Mouse (Mus musculus): ENCODE data around the gene Hoxa2.
A peak's percentile ranks its signal among the peaks of the same experiment; 100 is the strongest.

Hoxa2 gene

DNA sequence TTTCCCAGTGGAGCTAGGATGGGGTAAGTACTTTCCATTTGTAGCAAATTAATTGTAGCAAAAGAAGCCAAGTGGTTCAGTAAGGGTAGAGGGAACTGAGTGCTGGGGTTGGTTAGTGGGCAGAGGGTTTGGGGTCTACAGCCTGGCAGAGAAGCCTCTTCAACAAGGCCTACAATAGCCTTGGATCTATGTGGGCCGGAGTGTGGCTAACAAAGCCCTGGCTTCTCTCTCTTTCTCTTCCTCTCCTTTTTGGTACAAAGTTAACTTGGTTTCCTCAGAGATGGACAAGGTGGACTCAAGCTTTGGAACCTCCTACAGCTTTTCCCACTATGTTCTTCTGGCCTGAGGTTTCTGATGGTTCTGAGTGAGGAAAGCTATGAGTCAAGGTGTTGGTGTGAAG lies 36.6 kb upstream of the Hoxa2 start:
- DNase-seq: no peak

GRCm38 (mm10) chr6:52200751-52201250 lies 36.2 kb upstream of the Hoxa2 start:
- no peak for DNase-seq

DNA sequence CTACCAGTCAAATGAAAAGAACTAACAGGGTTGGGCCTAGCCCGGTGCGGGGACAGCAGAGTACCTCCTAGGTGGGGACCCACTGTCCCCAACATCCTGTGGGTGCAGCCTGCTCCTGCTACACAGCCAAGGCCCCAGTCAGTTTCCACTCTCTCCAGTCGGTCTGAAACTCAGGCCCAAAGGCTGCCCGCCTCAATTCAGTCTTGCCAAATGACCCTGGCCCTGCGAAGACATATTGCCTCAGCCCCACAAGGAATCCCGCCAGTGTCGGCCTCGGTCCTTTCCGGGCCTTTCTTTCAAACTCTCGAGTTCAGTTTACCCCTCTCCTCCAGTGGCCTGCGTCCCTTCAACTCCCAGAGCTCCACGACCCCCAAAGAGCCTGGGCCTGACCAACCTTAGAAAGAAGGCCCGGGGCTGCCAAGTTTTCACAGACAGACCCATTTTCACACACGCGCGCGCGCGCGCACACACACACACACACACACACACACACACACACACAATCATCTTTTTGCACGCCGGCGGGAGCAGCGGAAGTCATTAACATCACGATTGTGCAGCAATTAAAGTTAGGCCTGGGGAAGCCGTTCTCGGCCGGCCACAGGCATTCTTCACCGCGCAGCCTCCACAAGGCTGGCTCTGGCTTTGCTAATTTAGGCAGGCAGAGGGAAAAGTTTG lies 35.6 kb upstream of the Hoxa2 start:
- DNase-seq: no peak

GRCm38 (mm10) chr6:52197271-52197670 lies 32.6 kb upstream of the Hoxa2 start:
- DNase-seq: peak in 1 of 2 experiments; percentile 58

- no peak for DNase-seq
Measured at GRCm38 (mm10) chr6:52196811-52197210, 32.2 kb upstream of the Hoxa2 start.

DNA sequence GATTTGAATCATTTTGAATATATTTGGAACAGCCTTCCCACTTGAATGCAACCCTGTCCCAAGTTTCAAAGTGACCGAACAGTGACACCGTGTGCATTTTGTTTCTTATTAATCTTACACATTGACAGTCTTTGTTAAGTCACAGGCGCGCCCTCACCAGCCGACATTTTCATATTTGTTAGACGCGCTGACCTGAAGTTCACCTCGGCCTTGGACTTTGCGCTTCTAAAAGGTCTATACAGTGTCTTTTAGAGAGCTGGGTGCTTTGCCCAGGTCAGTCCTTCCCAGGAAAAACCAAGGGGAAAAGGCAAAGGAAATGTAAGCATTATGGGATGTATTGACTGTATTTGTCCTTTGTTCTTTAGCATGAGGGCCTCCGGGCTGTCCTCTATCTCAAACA lies 30.1 kb upstream of the Hoxa2 start:
- DNase-seq: peak in 1 of 2 experiments; percentile 31

DNA sequence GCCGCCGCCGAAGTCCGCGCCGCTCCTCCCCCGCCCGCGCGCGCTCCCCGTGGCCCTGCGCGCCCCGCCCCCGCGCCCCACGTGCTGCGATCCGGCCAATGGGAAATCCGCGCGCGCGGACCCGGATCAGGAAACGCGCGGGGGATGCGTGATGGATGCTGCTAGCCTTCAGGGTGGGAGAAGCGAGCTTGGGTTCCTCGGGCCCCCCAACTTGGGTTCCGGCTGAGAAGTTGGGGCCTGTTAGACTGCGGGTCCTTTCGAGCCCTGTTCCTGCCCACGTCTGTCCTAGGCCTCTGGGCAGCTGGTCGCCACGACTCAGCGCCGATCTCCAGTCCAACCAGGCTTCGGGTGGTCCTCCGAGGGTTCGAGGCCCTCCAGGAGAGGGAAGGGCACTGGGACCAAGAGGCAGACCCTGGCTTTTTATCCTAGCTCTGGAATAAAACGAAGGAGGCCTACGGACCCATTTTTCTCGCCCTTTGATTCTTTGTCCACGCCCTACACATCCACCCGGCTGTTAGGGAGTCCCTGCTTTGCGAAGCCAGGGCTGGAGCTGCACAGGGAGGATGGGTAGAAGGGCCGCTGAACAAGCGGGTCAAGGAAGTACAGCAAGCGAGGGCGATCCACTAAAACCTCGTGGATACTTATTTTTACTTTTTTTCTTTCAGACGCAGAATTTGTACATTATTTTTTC lies 27.4 kb upstream of the Hoxa2 start:
- DNase-seq: peak; percentile 62 to 75

DNA sequence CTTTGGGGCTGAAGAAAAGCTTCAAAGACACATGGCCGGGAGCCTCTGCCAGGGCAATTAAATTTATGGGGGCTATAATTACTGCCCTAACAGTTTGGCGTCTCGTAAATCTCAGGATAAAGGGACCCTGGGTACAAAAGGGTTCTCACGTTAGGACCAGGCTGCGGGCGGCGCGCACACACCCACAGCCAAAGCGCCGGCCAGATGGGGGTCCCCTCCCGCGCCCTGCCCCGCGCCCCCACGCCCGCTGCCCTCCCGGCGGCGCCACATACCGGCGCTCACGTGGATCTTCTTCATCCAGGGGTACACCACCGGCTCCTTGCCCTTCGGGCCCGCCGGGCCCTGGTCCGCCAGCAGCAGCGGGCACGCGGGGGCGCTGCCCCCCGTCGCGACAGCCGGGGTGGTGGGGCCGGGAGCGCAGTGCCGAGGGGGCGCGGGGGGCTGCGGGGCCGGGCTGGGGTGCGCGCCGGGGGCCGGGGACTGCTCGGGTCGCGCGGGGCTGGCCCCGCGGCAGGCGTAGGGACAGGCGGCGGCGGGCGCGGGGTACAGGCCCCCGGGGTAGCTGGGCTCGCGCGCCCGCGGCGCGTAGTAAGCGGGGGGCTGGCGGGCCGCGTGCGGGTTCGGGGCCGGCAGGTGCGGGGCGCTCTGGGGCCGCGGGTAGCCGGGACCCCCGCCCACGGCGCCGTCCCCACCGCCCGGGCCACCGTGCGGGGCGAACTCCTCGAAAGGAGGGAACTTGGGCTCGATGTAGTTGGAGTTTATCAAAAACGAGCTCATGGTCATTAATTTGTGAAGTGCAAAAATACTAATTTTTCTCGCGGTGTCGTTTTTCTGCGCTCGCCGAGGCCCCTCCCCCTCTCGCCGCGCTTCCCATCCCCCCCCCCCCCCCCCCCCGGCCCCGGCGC lies 26.5 kb upstream of the Hoxa2 start, which contains the start of gene Hoxa4:
Gene Hoxa4 (minus strand): TSS at position 848 of the 905 bp plus-strand sequence.
- no peak for DNase-seq

- DNase-seq: no peak
Measured at GRCm38 (mm10) chr6:52190410-52190809, 25.8 kb upstream of the Hoxa2 start.

- DNase-seq: no peak
Measured at GRCm38 (mm10) chr6:52189909-52190308, 25.3 kb upstream of the Hoxa2 start.

- no peak for DNase-seq
Measured at GRCm38 (mm10) chr6:52189172-52189591, 24.6 kb upstream of the Hoxa2 start.

- no peak for DNase-seq
Measured at GRCm38 (mm10) chr6:52186500-52186899, 21.9 kb upstream of the Hoxa2 start.

GRCm38 (mm10) chr6:52185834-52186233 lies 21.2 kb upstream of the Hoxa2 start:
- DNase-seq: no peak

GRCm38 (mm10) chr6:52185222-52185621 lies 20.6 kb upstream of the Hoxa2 start:
- no peak for DNase-seq

GRCm38 (mm10) chr6:52184668-52185067 lies 20.0 kb upstream of the Hoxa2 start:
- no peak for DNase-seq

- no peak for DNase-seq
Measured at GRCm38 (mm10) chr6:52183311-52184080, 18.9 kb upstream of the Hoxa2 start.

GRCm38 (mm10) chr6:52182793-52183192 lies 18.2 kb upstream of the Hoxa2 start:
- DNase-seq: no peak

- no peak for DNase-seq
Measured at GRCm38 (mm10) chr6:52182030-52182429, 17.4 kb upstream of the Hoxa2 start.

DNA sequence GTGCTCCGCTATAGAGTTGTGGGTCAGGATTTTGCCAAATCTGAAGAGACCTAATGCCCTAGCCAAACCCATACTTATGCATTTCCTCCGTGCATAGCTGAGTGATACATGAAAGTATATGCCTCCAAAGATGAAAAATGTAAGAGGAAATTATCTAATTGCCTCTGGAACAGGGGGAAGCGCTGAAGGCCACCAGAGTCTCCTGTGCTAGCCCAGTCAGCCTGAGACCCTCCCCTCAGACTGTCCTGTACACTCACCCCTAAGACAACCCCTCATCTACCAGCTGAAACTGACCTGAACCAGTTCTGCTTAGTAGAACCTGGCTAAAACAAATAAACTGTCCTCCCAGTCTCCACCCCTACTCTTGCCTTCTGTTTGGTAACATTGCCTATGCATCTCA lies 16.1 kb upstream of the Hoxa2 start:
- no peak for DNase-seq

GRCm38 (mm10) chr6:52180213-52180710 lies 15.6 kb upstream of the Hoxa2 start:
- no peak for DNase-seq

- no peak for DNase-seq
Measured at GRCm38 (mm10) chr6:52179690-52180089, 15.1 kb upstream of the Hoxa2 start.

Measured in cerebellum, postnatal 10 days (tissue).